Mouse (Mus musculus) thymus, adult 2 months (tissue): ENCODE measurements at regions not wholly inside any gene's neighbourhood (a gene's known extent, or its start where the extent isn't known, plus 50 kb on each side); places are given as distances from the start of the nearest gene placed in this dataset.

Experiments
- DNase-seq: peaks from one replicate; pipeline ENCODE4 v3.0.0; 2021
- H3K27ac ChIP-seq: fragments of 200-500 bp; 2 replicates; pipeline ENCODE4 v1.5.1; 2012; ENCODE audit warnings: low read length, control low read depth; ENCODE audit not compliant: control insufficient read depth, insufficient read depth
- H3K27me3 ChIP-seq: fragments of 200-500 bp; 2 replicates; pipeline ENCODE4 v1.6.1; 2012; ENCODE audit warnings: mild to moderate bottlenecking, low read length, moderate library complexity, mixed read lengths; ENCODE audit not compliant: control insufficient read depth, insufficient read depth
- H3K36me3 ChIP-seq: fragments of 200-500 bp; 2 replicates; pipeline ENCODE4 v1.6.1; 2012; ENCODE audit warnings: mild to moderate bottlenecking, low read length, moderate library complexity; ENCODE audit not compliant: control insufficient read depth, insufficient read depth
- H3K4me1 ChIP-seq: fragments of 200-500 bp; replicated peaks from 2 replicates; pipeline ENCODE4 v1.6.1; 2012; ENCODE audit warnings: low read length; ENCODE audit not compliant: control insufficient read depth, insufficient read depth
- H3K4me3 ChIP-seq: fragments of 200-500 bp; 2 replicates; pipeline ENCODE4 v1.5.1; 2012; ENCODE audit warnings: mild to moderate bottlenecking, low read length, control low read depth, moderate library complexity; ENCODE audit not compliant: control insufficient read depth, insufficient read depth
- CTCF ChIP-seq: fragments of 200-500 bp; IDR thresholded peaks from 2 replicates; pipeline ENCODE4 v1.5.1; 2012; ENCODE audit warnings: mild to moderate bottlenecking, control low read depth, low read length, moderate library complexity, borderline replicate concordance; ENCODE audit not compliant: control insufficient read depth, poor library complexity, insufficient read depth; ENCODE audit errors: extremely low read depth
- POLR2A ChIP-seq: fragments of 200-500 bp; IDR thresholded peaks from 2 replicates; pipeline ENCODE4 v1.6.1; 2012; ENCODE audit warnings: mild to moderate bottlenecking, low read length, control low read depth, moderate library complexity; ENCODE audit not compliant: control insufficient read depth, poor library complexity, insufficient read depth; ENCODE audit errors: extremely low read depth
- WGBS: fragments of 180-500 bp; shearing (Covaris S2); methylation state at CpG from one replicate; pipeline ENCODE4 v1.1.7; 2018; 5-methylcytosine and 5-hydroxymethylcytosine counted together

DNA sequence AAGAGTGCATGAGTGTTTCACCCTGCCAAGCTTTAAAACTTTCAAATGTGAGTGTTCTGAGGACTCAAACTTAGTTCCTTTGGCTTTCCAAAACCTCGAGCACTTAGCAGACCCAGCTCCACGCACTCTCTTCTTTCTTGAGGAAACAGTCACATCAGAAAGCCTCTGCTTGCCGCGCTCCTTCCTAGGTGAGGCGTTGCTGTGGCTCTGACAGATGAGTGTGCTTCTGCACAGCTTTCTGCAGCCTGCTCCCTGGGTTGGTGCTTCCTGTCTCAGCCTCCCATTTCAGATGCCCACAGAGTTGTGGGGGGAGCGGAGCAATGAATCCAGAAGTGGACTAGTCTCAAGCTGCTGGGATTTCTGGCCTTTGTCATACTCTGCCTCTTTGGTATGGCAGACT, 95.3 kb upstream of the Id2 start:
- WGBS: 21% methylated on average over 6 of the region's 6 CpGs
- peaks cover 39% of the 10 kb centered on the region for H3K4me1 ChIP-seq
- peak; percentile 43 for DNase-seq
- no peak overlapping the region for H3K4me3 ChIP-seq
- no peaks in the 10 kb centered on the region for H3K27me3 ChIP-seq
- peak overlapping the region; percentile 43; the same call in 1 of the 2 replicates for H3K27ac ChIP-seq
- no peak for TF ChIP-seq CTCF
- no peak for TF ChIP-seq POLR2A
- no peaks in the 10 kb centered on the region for H3K36me3 ChIP-seq

DNA sequence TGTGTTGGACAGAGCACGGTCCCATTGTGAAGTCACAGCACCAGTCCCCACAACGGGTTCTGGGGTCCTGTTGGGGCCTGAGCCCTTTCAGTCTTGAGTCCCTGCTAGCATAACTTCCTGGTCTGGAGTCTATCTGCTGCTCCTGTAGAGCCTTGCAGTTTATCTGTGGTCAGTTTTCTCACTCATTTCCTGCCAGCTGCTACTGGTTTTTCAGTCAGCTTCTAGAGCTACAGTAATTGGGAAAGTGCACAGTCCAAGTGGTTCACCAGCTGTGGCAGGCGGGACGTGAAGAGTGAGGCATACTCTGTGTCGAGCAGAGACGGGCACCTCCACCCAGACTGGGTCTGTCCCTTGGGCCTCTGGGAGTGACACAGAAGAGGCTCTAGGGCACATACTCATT, 93.4 kb upstream of the Id2 start:
- WGBS: 8% methylated on average over 6 of the region's 6 CpGs
- Histone ChIP-seq H3K27ac (peak overlapping the region; percentile 52), H3K4me3 (no peak overlapping the region), H3K27me3 (no peaks in the 10 kb centered on the region), H3K36me3 (no peaks in the 10 kb centered on the region), H3K4me1 (peaks cover 39% of the 10 kb centered on the region)
- no peak for TF ChIP-seq CTCF
- no peak for TF ChIP-seq POLR2A
- DNase-seq: peak; percentile 56

DNA sequence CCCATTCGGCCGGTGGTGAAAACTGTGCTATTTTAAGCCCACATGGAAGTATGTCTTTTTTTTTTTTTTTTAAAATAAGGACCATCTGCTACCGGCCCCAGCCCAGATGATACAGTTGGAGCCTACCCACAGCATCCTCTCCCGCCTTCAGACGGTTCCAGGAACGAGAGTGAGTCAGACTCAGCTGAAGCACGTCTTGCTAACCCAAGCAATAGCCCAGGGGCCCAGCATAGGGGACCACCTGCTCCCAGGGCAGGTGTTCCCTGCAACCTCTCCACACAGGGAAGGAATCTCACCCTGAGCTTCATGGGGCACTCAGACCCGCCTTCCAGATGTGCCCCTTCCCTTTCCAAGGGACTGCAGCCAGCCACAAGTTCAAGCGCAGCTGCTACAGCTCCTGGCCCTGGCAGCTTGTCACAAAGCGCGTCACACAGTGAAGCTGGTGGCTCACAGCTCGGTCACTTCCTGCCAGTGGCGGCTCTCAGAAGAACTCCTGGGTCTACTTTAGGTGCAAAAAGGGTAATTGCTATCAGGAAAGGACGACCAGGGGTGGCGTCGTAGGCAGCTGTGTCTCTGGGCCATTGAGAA, 92.3 kb upstream of the Id2 start:
- Histone ChIP-seq H3K27me3 (no peaks in the 10 kb centered on the region), H3K27ac (peak overlapping the region; percentile 52), H3K4me1 (peaks cover 39% of the 10 kb centered on the region), H3K36me3 (no peaks in the 10 kb centered on the region), H3K4me3 (no peak overlapping the region)
- DNase-seq: peak; percentile 67
- 6% methylated on average over 16 of the region's 16 CpGs for WGBS
- TF ChIP-seq POLR2A: no peak
- no peak for TF ChIP-seq CTCF

DNA sequence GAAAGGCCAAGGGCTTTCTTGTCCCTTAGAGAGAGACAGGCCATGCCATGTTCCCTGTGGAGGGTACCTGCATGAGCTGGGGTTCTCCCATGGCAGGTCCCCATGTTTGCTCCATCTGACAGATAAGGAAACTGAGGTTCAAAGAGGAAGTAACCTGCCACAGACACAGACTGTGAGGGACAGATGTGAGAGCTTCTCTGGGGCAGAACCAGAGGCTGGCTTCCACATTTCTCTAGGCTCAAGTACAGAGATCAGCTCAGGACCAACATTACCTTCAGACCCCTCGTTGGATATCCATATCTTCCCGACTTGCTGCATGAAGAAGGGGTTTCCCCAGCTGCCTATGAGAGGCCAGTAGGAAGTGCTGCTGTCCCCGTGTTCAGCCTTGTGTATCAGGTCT, 91.6 kb upstream of the Id2 start:
- no peak overlapping the region for H3K4me3 ChIP-seq
- peaks cover 39% of the 10 kb centered on the region for H3K4me1 ChIP-seq
- DNase-seq: no peak
- 12% methylated on average over 3 of the region's 3 CpGs for WGBS
- TF ChIP-seq POLR2A (no peak), CTCF (no peak)
- peak overlapping the region; percentile 35; the same call in 1 of the 2 replicates for H3K27ac ChIP-seq
- H3K27me3 ChIP-seq: no peaks in the 10 kb centered on the region
- no peaks in the 10 kb centered on the region for H3K36me3 ChIP-seq

DNA sequence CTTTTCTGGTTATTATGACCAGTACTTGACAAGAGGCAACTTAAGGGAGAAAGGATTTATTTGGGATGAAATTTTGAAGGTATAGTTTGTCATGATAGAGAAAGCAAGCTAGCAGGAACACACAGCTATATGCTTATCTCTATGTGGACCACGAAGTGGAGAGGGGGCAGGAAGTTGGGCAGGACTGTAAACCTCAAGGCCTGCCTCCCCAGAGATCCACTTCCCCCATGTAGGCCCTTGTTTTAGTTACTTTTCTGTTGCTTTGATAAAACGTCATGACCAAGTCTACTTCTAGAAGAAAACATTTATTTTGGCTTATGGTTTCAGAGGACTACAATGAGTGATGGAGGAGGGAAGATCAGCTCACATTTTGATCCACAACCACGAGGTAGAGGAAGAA, 90.3 kb upstream of the Id2 start:
- TF ChIP-seq CTCF: no peak
- no peak for TF ChIP-seq POLR2A
- no peak overlapping the region for H3K27ac ChIP-seq
- H3K36me3 ChIP-seq: no peaks in the 10 kb centered on the region
- no peaks in the 10 kb centered on the region for H3K27me3 ChIP-seq
- no peak for DNase-seq
- H3K4me1 ChIP-seq: peaks cover 36% of the 10 kb centered on the region
- 43% methylated on average over 3 of the region's 3 CpGs for WGBS
- H3K4me3 ChIP-seq: no peak overlapping the region

DNA sequence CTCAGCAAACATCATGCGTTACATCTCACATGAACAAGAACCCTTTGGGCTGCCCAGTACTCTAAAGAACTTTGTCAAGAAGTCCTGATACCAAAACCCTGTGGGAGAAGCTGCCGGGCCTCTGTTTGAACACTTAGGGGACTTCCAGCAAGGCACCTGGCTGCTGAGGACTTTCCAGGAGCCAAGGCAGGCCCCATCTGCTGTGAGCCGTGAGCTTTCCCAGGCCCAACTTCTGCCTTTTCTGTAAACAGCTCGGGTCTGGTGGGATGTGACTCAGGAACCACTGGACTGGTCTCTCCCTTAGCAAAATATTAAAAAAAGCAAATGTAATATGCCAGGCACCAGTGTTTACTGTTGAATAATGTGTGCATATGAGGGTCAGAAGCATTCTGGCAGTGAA, 85.7 kb upstream of the Id2 start:
- WGBS: 93% methylated on average over 4 of the region's 4 CpGs
- no peaks in the 10 kb centered on the region for H3K36me3 ChIP-seq

DNA sequence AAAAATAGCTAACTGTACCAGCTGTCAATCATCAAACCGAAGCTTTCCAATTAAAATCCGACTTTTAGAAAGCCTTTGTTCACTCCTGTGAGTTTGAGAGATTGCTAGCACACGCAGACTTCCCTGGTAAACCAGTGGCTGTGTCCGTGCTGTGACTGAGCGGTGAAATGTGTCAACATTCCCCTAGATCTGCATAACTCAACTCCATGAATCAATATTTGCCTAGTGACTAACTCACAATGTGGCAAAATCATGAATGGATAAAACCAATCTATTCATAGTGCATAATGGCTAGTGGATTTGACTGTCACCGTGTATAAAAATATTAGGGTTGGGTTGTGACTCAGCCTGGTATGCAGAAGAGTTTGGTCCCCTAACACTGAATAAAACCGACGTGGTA, 84.4 kb upstream of the Id2 start:
- Histone ChIP-seq H3K27me3 (no peaks in the 10 kb centered on the region), H3K4me1 (peaks cover 11% of the 10 kb centered on the region), H3K4me3 (no peak overlapping the region), H3K27ac (no peak overlapping the region), H3K36me3 (no peaks in the 10 kb centered on the region)
- TF ChIP-seq CTCF: no peak
- no peak for TF ChIP-seq POLR2A
- WGBS: 97% methylated on average over 8 of the region's 8 CpGs
- DNase-seq: no peak

More for the DNA sequence above, 85.7 kb upstream of the Id2 start:
- H3K4me3 ChIP-seq: no peak overlapping the region
- TF ChIP-seq POLR2A (no peak), CTCF (no peak)
- DNase-seq: no peak
- H3K27ac ChIP-seq: no peak overlapping the region
- no peaks in the 10 kb centered on the region for H3K27me3 ChIP-seq
- H3K4me1 ChIP-seq: peaks cover 9% of the 10 kb centered on the region
